ENCODE assay signal across 12 mouse cellular contexts in genomic region chr16:93684441-93684840, GRCm38 (mm10). TPM values are rescaled to one million over a fixed set of nuclear protein-coding genes. Genes with fewer than 3 reads are reported as not detected.
DNase-seq lines count a peak whose midpoint lies in the region; ATAC-seq and TF ChIP-seq lines count a peak whose summit lies in the region.
"Had no signal": no experiment of that assay in that cellular context is flagged by ENCODE, and none has a peak within 500 bp of the region (broad histone marks: within the 10 kb centered on the region; RNA-seq: fewer than 3 reads in every experiment).

No protein-coding gene starts in this region.

- 0 out of 2 replicates have a peak, but pooled peaks cover 3% of the 10 kb centered on the region for H3K9me3 ChIP-seq in heart, embryonic 12.5 days (replicated peaks)
- H3K9me3 ChIP-seq in ES-E14 (ENCODE audit: control insufficient read depth, insufficient read depth, low read depth, low read length), result no peaks in the 10 kb centered on the region
- no peaks in the 10 kb centered on the region for H3K9me3 ChIP-seq in heart, postnatal 0 days (replicated peaks; ENCODE audit: control insufficient read depth, low read length)
- no peaks in the 10 kb centered on the region for H3K9me3 ChIP-seq in midbrain, embryonic 15.5 days

- no peak overlapping the region for H3K27ac ChIP-seq in heart, embryonic 12.5 days (ENCODE audit: poor library complexity, severe bottlenecking)
- H3K27ac ChIP-seq in ES-E14 (ENCODE audit: insufficient read depth, low read depth, low read length, poor library complexity, severe bottlenecking), result no peak overlapping the region
- H3K27ac ChIP-seq in heart, postnatal 0 days (ENCODE audit: low read depth), result no peak overlapping the region
- H3K27ac ChIP-seq in midbrain, embryonic 15.5 days, result no peak overlapping the region

- 34% methylated on average over 7 of the region's 7 CpGs for WGBS in heart, embryonic 12.5 days
- WGBS in heart, postnatal 0 days, result 38% methylated on average over 7 of the region's 7 CpGs
- WGBS in midbrain, embryonic 15.5 days, result 33% methylated on average over 7 of the region's 7 CpGs

- peaks cover 10% of the 10 kb centered on the region for H3K4me1 ChIP-seq in heart, embryonic 12.5 days (replicated peaks)
- peaks cover 12 to 16% of the 10 kb centered on the region in 2 experiments; a peak in 3 of 4 replicates for H3K4me1 ChIP-seq in ES-E14 (ENCODE audit: control insufficient read depth in 2 of 2, insufficient read depth in 2 of 2, low read length in 2 of 2, poor library complexity in 1 of 2)
- H3K4me1 ChIP-seq in heart, postnatal 0 days (ENCODE audit: control insufficient read depth, insufficient read depth), result peaks cover 17% of the 10 kb centered on the region
- peaks cover 18% of the 10 kb centered on the region for H3K4me1 ChIP-seq in midbrain, embryonic 15.5 days

- no peaks in the 10 kb centered on the region for H3K36me3 ChIP-seq in heart, embryonic 12.5 days
- peaks cover 5% of the 10 kb centered on the region; the same call in 1 of the 2 replicates for H3K36me3 ChIP-seq in ES-E14 (ENCODE audit: control insufficient read depth, insufficient read depth, low read length, poor library complexity, severe bottlenecking)
- no peaks in the 10 kb centered on the region for H3K36me3 ChIP-seq in heart, postnatal 0 days (replicated peaks; ENCODE audit: control insufficient read depth, insufficient read depth, low read length)
- no peaks in the 10 kb centered on the region for H3K36me3 ChIP-seq in midbrain, embryonic 15.5 days (replicated peaks)
- H3K36me3 ChIP-seq: G1E had no signal

- ATAC-seq in heart, embryonic 12.5 days (ENCODE audit: insufficient number of reproducible peaks, low FRiP score), result no peak
- no peak for ATAC-seq in heart, postnatal 0 days (ENCODE audit: insufficient read depth, low read depth)
- no peak for ATAC-seq in midbrain, embryonic 15.5 days (replicated peaks)

- no peak for DNase-seq in heart, postnatal 14 days
- no peak for DNase-seq in ES-E14 (ENCODE audit: low read depth, low spot score)
- DNase-seq in heart, postnatal 0 days (ENCODE audit: low spot score), result no peak
- DNase-seq in gastrocnemius, postnatal 25 days, result no peak
- no peak for DNase-seq in thymus, postnatal 36 days
- DNase-seq in T-cell, adult 2 months (ENCODE audit: low spot score), result no peak
- DNase-seq: cerebellum, adult 2 months; kidney, adult 11 months had no signal

- H3K9ac ChIP-seq in heart, embryonic 12.5 days, result no peak overlapping the region
- H3K9ac ChIP-seq in ES-E14 (ENCODE audit: insufficient read depth, low read depth, low read length, poor library complexity, severe bottlenecking), result peak overlapping the region; percentile 45
- no peak overlapping the region for H3K9ac ChIP-seq in heart, postnatal 0 days (replicated peaks; ENCODE audit: low read depth, low read length)
- H3K9ac ChIP-seq in midbrain, embryonic 15.5 days, result no peak overlapping the region

- no peak for TF ChIP-seq EP300 in heart, postnatal 0 days (IDR thresholded peaks at IDR 0.05; ENCODE audit: low read depth)

- no peak for TF ChIP-seq CTCF in heart, postnatal 0 days (IDR thresholded peaks at IDR 0.05; ENCODE audit: low read depth)

- intact Hi-C loops in heart, postnatal 14 days (cut with DNase I), result loop anchor here (10.0 kb wide), 1 partner anchor 100 kb away; no protein-coding TSS in a partner anchor

- H3K4me2 ChIP-seq in heart, embryonic 12.5 days, result peak overlapping the region; percentile 90
- H3K4me2 ChIP-seq in heart, postnatal 0 days (ENCODE audit: low read depth, low read length), result peak overlapping the region; percentile 73
- peak overlapping the region; percentile 63 for H3K4me2 ChIP-seq in midbrain, embryonic 15.5 days

- H3K27me3 ChIP-seq in heart, embryonic 12.5 days (replicated peaks), result peaks cover 55% of the 10 kb centered on the region
- peaks cover 45% of the 10 kb centered on the region for H3K27me3 ChIP-seq in heart, postnatal 0 days (ENCODE audit: control insufficient read depth, insufficient read depth, low read length)
- peaks cover 49% of the 10 kb centered on the region for H3K27me3 ChIP-seq in midbrain, embryonic 15.5 days (replicated peaks)

- peak overlapping the region; percentile 50 for H3K4me3 ChIP-seq in heart, embryonic 12.5 days
- H3K4me3 ChIP-seq in ES-E14 (ENCODE audit: insufficient read depth in 1 of 2, low read depth in 1 of 2, low read length in 2 of 2, poor library complexity in 1 of 2, severe bottlenecking in 1 of 2), result peak overlapping the region; percentile 60 to 74
- peak overlapping the region; percentile 49 for H3K4me3 ChIP-seq in heart, postnatal 0 days (ENCODE audit: low read depth, low read length)
- H3K4me3 ChIP-seq in midbrain, embryonic 15.5 days, result no peak overlapping the region

- in situ Hi-C loops in ES-E14 (cut with MboI; ENCODE audit: low sequenced_read_pairs in 2 of 2, unreplicated experiment in 2 of 2), result loop anchor here (10.0 kb wide), 2 partner anchors 90 to 100 kb away; no protein-coding TSS in a partner anchor

TF ChIP-seq in ES-E14, 5 proteins besides CTCF, POLR2A, EP300 and RAD21:
- no peak for TF ChIP-seq HCFC1 (IDR thresholded peaks at IDR 0.05; ENCODE audit: borderline replicate concordance, insufficient read depth, low read length)
- TF ChIP-seq ZNF384 (IDR thresholded peaks at IDR 0.05; ENCODE audit: low read depth, low read length), result no peak
- no peak for TF ChIP-seq CHD2 (IDR thresholded peaks at IDR 0.05; ENCODE audit: low read depth, low read length)
- TF ChIP-seq ZC3H11A (IDR thresholded peaks at IDR 0.05; ENCODE audit: borderline replicate concordance, low read depth, low read length), result no peak

RNA-seq across cellular contexts. Expression of gene Cbr3, which starts 1.4 kb away (rescaled TPM):
- polyA plus RNA-seq in heart, embryonic 12.5 days (2016; fragmentation: Nextera tagmentation; extraction: Ambion mirVana), result 0.69 TPM in 1 of 2 replicates, not detected in the other
- total RNA-seq in heart, postnatal 14 days (2021), result 1 to 10 TPM; 2.7 to 3.4 TPM
- 15.2 and 16.0 TPM in 2 replicates for total RNA-seq in ES-E14 (2012; rRNA removed)
- 1.6 TPM in 1 of 2 replicates, not detected in the other for total RNA-seq in heart, postnatal 0 days (2014; rRNA removed; ENCODE audit: low replicate concordance)
- polyA plus RNA-seq in heart, postnatal 0 days (2015; fragmentation: Nextera tagmentation; extraction: Ambion mirVana), result 1.3 and 1.7 TPM in 2 replicates
- 1.6 and 1.7 TPM in 2 replicates for polyA plus RNA-seq in midbrain, embryonic 15.5 days (2015; fragmentation: Nextera tagmentation; extraction: Ambion mirVana)
- total RNA-seq in gastrocnemius, postnatal 25 days (2021), result 1 to 10 TPM; 1.8 to 2.4 TPM
- total RNA-seq: G1E had no signal
- polyA plus RNA-seq: G1E had no signal

RNA-seq across cellular contexts. Expression of gene Dop1b, which starts 27.3 kb away (rescaled TPM):
- polyA plus RNA-seq in heart, embryonic 12.5 days (2016; fragmentation: Nextera tagmentation; extraction: Ambion mirVana), result 6.9 and 9.2 TPM in 2 replicates
- total RNA-seq in heart, postnatal 14 days (2021), result 10 to 100 TPM; 17.6 to 17.8 TPM
- 11.6 and 16.8 TPM in 2 replicates for total RNA-seq in ES-E14 (2012; rRNA removed)
- 13.0 and 13.2 TPM in 2 replicates for total RNA-seq in heart, postnatal 0 days (2014; rRNA removed; ENCODE audit: low replicate concordance)
- polyA plus RNA-seq in heart, postnatal 0 days (2015; fragmentation: Nextera tagmentation; extraction: Ambion mirVana), result 6.0 and 7.2 TPM in 2 replicates
- 40.9 and 43.8 TPM in 2 replicates for polyA plus RNA-seq in midbrain, embryonic 15.5 days (2015; fragmentation: Nextera tagmentation; extraction: Ambion mirVana)
- total RNA-seq in gastrocnemius, postnatal 25 days (2021), result 10 to 100 TPM; 20.6 to 26.9 TPM

RNA-seq across cellular contexts. Expression of gene Gm5678, which starts 56.5 kb away (rescaled TPM):
- not detected in 2 replicates for polyA plus RNA-seq in heart, embryonic 12.5 days (2016; fragmentation: Nextera tagmentation; extraction: Ambion mirVana)
- 1 to 10 TPM; 1.3 TPM for total RNA-seq in heart, postnatal 14 days (2021)
- not detected in 2 replicates for total RNA-seq in ES-E14 (2012; rRNA removed)
- not detected in 2 replicates for total RNA-seq in heart, postnatal 0 days (2014; rRNA removed; ENCODE audit: low replicate concordance)
- not detected in 2 replicates for polyA plus RNA-seq in heart, postnatal 0 days (2015; fragmentation: Nextera tagmentation; extraction: Ambion mirVana)
- not detected in 2 replicates for polyA plus RNA-seq in midbrain, embryonic 15.5 days (2015; fragmentation: Nextera tagmentation; extraction: Ambion mirVana)
- 1 to 10 TPM in 1 of 2 experiments, under 1 TPM in 1; 0.59 to 1.7 TPM for total RNA-seq in gastrocnemius, postnatal 25 days (2021)
- total RNA-seq: neutrophil, adult 5-6 weeks had no signal
- polyA plus RNA-seq: G1E had no signal
